Mouse (Mus musculus): ENCODE measurements around the gene Castor1. TPM values are rescaled to one million over a fixed set of nuclear protein-coding genes. Genes with fewer than 3 reads are reported as not detected.
"Not testable (repeated sequence)": the region's sequence is repeated elsewhere in the genome, so short reads cannot be mapped to it uniquely, and the experiment has no call there.

The Castor1 gene
- polyA plus RNA-seq (2015; fragmentation: Nextera tagmentation; extraction: Ambion mirVana) = 3.8 and 4.8 TPM in 2 replicates

DNA sequence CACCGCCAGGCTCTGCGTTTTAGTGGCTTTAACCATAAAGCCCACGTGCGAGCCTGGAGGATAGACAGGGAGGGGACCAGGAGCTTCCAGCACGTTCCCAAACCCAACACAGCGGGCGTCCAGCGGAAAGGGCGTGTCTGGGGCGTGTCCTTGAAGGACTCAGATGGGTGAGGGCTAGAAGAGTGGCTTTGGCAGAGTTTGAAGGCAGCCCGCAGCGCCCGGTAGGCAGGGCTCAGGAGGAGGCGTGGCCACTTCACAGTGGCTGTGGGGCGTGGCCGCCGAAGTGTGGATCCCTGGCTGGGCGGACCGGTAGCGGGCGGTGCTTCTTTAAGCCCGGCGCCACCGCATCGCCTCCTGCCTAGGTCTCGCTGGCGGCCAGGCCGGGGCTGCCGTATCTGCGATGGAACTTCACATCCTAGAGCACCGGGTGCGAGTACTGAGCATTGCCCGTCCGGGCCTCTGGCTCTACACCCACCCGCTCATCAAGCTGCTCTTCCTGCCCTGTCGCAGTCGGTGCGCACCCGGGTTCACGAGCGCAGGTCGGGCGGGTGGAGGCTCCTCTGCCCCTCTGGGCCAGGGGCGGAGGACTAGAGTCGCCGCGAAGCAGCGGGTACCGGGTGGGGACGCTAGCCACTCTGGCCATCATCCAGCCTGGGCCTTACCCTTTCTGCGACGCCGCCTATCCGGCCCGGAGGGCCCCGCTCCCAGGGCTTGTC lies at the start of gene Castor1:
Gene Castor1, plus strand, starts transcription at position 312 of the 716 bp plus-strand sequence.
- H3K27ac ChIP-seq = peak within 1 kb of the TSS; percentile 73; the same call in 1 of the 2 replicates
- peaks cover 18% of the 10 kb centered on the region for H3K36me3 ChIP-seq
- 2% methylated on average over 56 of the region's 56 CpGs for WGBS
- H3K9ac ChIP-seq = peak within 1 kb of the TSS; percentile 55
- peak; percentile 90 for ATAC-seq (ENCODE audit: insufficient read depth, low FRiP score, low read depth)
- peaks cover 29% of the 10 kb centered on the region for H3K4me1 ChIP-seq
- H3K4me2 ChIP-seq = peak within 1 kb of the TSS; percentile 98
- no peaks in the 10 kb centered on the region for H3K27me3 ChIP-seq (replicated peaks)
- no peaks in the 10 kb centered on the region for H3K9me3 ChIP-seq
- H3K4me3 ChIP-seq (replicated peaks) = peak within 1 kb of the TSS; percentile 51

DNA sequence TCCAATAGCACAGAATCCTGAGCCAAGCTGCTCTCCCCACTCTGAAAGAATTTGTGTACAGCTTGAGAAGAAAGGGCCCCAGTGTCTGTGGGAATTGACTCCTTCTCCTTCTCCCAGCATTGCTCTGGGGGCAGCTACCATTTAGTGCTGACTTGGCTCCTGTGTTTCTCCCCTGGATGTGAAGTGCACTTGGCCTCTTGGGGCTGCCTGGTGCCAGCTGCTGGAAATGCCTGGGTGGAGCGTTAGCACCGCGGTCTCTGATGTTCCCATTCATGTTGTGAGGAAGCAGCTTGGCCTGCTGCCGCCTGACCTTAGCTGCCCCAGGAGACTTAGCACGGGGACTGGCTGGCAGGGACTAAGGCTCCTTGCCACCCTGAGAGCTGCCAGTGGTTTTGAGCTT lies 43.4 kb upstream of the Castor1 start:
- 88% methylated on average over 5 of the region's 5 CpGs for WGBS
- no peak overlapping the region for H3K27ac ChIP-seq
- no peaks in the 10 kb centered on the region for H3K27me3 ChIP-seq (replicated peaks)
- H3K36me3 ChIP-seq = peaks cover 88% of the 10 kb centered on the region
- ATAC-seq (ENCODE audit: insufficient read depth, low FRiP score, low read depth) = no peak
- H3K9me3 ChIP-seq = no peaks in the 10 kb centered on the region
- H3K4me3 ChIP-seq (replicated peaks) = no peak overlapping the region
- no peaks in the 10 kb centered on the region for H3K4me1 ChIP-seq
- H3K4me2 ChIP-seq = no peak overlapping the region
- no peak overlapping the region for H3K9ac ChIP-seq

DNA sequence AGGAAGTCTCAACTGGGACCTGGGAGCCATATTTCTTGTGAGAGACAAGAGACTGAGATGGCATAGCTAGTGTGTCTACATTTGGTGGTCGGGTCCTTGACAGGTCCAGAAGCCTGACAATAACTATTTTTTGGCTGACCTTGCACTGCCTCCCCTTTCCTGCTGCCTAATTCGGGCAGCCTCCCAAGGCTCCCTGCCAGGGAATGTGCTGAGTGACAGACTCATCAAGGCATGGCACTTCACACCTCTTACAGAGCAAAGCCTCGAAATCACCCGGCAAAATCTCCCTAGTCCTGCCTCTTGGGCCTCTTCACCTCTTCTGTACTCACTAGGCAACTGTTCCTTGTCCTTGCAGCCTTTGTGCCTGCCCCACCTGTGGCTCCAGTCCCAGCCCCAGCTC lies 40.3 kb upstream of the Castor1 start:
- no peak for ATAC-seq (ENCODE audit: insufficient read depth, low FRiP score, low read depth)
- 72% methylated on average over 4 of the region's 4 CpGs for WGBS
- Histone ChIP-seq H3K4me1 (no peaks in the 10 kb centered on the region), H3K9me3 (no peaks in the 10 kb centered on the region), H3K27me3 (replicated peaks) (no peaks in the 10 kb centered on the region), H3K4me3 (replicated peaks) (no peak overlapping the region), H3K4me2 (no peak overlapping the region), H3K27ac (no peak overlapping the region), H3K9ac (no peak overlapping the region), H3K36me3 (peaks cover 93% of the 10 kb centered on the region)

DNA sequence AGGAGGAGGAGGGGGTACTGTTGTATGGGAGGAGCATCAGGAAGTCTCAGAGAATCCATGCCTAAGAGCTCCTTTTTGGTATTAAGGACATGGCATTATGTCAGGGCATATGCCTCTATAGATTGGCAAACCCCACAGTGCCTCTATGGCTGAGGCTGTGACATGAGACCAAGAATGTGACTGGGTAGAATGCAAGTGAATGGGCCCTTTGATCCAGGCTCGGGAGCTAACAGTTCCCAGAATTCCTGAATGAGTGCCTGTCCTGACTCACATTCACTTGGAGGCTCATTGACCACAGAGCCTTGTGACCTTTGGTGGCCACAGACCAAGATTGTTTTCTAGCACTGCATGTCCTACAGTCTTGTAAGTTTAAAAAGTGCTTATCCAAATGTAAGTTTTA lies 36.0 kb upstream of the Castor1 start:
- Histone ChIP-seq H3K4me1 (0 out of 2 replicates have a peak, but pooled peaks cover 4% of the 10 kb centered on the region), H3K4me3 (replicated peaks) (no peak overlapping the region), H3K27ac (no peak overlapping the region), H3K9me3 (no peaks in the 10 kb centered on the region), H3K9ac (no peak overlapping the region), H3K27me3 (replicated peaks) (no peaks in the 10 kb centered on the region), H3K36me3 (peaks cover 54% of the 10 kb centered on the region), H3K4me2 (no peak overlapping the region)
- no peak for ATAC-seq (ENCODE audit: insufficient read depth, low FRiP score, low read depth)
- 31% methylated on average over 1 of the region's 1 CpGs for WGBS

DNA sequence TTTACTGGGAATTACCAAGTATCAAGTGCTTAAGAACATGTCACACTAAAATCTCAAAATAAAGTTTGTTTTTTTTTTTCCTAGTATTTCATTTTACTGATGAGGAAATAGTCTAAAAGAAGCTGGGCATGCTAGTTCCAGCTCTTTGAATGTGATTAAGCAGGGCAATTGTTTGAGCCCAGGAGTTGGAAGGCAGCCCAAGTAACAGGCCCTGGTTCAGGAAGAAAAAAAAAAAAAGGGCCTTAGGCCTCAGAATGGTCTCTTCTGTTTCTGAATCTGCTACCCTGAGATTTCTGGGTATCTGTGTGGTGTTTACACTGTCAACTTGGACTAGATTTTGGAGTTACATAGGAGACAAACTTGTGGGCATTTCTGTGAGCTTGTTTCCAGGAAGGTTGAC lies 34.5 kb upstream of the Castor1 start:
- Histone ChIP-seq H3K9ac (no peak overlapping the region), H3K27ac (no peak overlapping the region; the same call in 1 of the 2 replicates), H3K4me3 (replicated peaks) (no peak overlapping the region), H3K9me3 (no peaks in the 10 kb centered on the region), H3K27me3 (replicated peaks) (no peaks in the 10 kb centered on the region), H3K4me1 (peaks cover 19% of the 10 kb centered on the region), H3K36me3 (peaks cover 39% of the 10 kb centered on the region), H3K4me2 (no peak overlapping the region)
- ATAC-seq (ENCODE audit: insufficient read depth, low FRiP score, low read depth) = no peak

DNA sequence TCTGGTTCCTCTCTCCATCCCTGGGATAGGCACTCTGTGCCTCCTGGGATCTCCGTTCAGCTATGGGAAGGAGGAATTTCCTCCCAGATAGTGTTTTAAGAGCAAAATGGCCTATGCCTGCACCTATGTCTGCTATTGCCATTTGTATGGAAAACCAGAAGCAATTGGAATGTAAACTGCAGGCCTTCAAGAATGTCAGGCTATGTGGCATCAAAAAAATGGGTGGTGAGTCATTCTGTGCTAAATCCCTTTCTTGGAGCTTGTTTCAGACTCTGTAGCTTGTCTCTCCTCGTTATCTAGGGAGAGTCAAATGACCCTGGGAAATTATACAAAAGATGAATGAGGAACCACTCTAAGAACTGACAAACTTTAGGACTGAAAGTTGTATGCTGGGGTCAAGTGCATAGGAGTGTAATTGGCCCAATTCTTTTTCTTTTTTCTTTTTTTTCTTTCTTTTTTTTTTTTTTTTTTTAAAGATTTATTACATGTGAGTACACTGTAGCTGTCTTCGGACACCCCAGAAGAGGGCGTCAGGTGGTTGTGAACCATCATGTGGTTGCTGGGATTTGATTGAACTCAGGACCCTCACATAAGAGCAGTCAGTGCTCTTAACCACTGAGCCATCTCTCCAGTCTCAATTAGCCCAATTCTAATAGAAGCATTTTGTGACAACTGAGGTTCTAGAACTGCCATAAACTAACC lies 33.6 kb upstream of the Castor1 start:
- H3K27ac ChIP-seq = no peak overlapping the region

DNA sequence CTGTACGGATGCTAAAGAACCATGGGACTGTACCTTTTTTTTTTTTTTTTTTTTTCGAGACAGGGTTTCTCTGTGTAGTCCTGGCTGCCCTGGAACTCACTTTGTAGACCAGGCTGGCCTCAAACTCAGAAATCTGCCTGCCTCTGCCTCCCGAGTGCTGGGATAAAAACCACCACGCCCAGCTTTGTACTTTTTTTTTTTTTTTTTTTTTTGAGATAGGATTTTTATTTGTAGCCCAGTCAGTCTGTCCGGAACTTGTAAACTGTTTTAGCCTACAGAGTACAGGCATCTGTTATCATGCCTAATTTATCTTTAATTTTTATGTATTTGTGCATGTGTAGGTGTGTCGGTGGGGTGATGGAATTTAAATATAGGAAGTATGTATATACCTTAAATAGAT lies 32.5 kb upstream of the Castor1 start:
- Histone ChIP-seq H3K36me3 (peaks cover 21% of the 10 kb centered on the region), H3K4me1 (peaks cover 24% of the 10 kb centered on the region)
- H3K4me3 ChIP-seq (replicated peaks); H3K9ac ChIP-seq; H3K9me3 ChIP-seq; H3K27ac ChIP-seq; H3K4me2 ChIP-seq; H3K27me3 ChIP-seq (replicated peaks); ATAC-seq (ENCODE audit: insufficient read depth, low FRiP score, low read depth): not testable (repeated sequence)
- WGBS = 88% methylated on average over 6 of the region's 6 CpGs

More for the DNA sequence above, 33.6 kb upstream of the Castor1 start:
- Histone ChIP-seq H3K4me3 (replicated peaks) (no peak overlapping the region), H3K9me3 (no peaks in the 10 kb centered on the region), H3K36me3 (peaks cover 30% of the 10 kb centered on the region), H3K27me3 (replicated peaks) (no peaks in the 10 kb centered on the region), H3K9ac (no peak overlapping the region), H3K4me1 (peaks cover 19% of the 10 kb centered on the region), H3K4me2 (no peak overlapping the region)
- no peak for ATAC-seq (ENCODE audit: insufficient read depth, low FRiP score, low read depth)
- WGBS = 46% methylated on average over 4 of the region's 4 CpGs

DNA sequence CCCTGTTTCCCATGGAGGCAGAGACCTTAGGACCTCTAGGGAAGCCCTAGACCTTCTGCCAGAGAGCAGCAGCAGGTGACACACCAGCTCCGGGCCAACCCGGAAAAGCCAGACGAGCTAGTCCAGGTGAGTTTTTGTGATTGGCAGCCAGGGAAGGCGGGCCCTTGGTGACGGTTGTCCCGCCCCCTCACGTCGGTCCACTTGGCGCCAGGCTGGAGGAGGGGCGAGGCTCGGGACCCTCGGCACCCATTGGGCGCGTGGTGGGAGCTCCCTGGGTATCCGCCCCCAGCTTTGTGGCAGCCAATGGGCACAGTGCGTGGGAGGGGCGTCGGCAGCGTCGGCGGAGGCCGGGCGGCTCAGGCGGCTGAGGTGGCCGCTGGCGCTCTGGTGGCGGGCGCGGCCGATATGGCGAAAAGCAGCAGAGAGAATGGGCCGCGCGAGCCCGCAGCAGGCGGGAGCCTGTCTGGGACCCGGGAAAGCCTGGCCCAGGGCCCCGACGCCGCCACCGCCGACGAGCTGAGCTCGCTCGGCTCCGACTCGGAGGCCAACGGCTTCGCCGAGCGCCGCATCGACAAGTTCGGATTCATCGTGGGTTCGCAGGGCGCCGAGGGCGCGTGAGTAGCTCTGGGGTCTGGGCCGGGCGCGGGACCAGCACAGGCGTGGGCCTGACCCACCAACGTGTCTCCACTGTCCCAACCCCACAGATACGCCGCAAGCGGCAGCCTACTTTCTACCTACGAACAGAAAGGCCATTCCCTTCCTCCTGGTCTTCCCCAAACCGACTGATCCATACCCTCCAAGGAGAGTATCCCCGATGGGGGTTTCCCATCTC lies 31.3 kb upstream of the Castor1 start, which contains the start of gene Tbc1d10a:
Gene Tbc1d10a, plus strand, starts transcription at position 304 of the 832 bp plus-strand sequence.
- under 1% methylated on average over 71 of the region's 71 CpGs for WGBS
- H3K27ac ChIP-seq = peak within 1 kb of the TSS; percentile 65
- H3K4me1 ChIP-seq = peaks cover 29% of the 10 kb centered on the region
- no peaks in the 10 kb centered on the region for H3K9me3 ChIP-seq
- ATAC-seq (ENCODE audit: insufficient read depth, low FRiP score, low read depth) = peak; percentile 99
- peak within 1 kb of the TSS; percentile 87 for H3K4me3 ChIP-seq (replicated peaks)
- peaks cover 9% of the 10 kb centered on the region; the same call in 1 of the 2 replicates for H3K36me3 ChIP-seq
- peak within 1 kb of the TSS; percentile 79 for H3K4me2 ChIP-seq
- peak within 1 kb of the TSS; percentile 98 for H3K9ac ChIP-seq
- no peaks in the 10 kb centered on the region for H3K27me3 ChIP-seq (replicated peaks)

DNA sequence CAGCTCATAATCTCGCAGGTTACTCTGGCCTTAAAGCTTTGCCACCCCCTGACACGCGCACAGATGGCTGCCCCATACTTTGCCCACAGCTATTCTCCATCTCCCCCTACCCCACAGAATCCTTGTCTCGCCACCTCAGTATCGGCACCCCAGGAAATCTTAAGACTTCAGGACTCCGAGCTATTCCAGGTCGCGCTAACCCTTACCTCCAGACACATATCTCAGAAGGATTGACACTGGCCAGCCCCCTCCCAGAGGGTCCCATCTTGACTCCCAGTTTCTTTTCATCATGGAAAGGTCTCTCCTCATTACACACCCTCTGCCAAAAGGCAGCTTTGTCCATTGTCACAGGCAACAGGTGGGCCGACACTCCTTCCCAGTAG lies 30.7 kb upstream of the Castor1 start:
- no peaks in the 10 kb centered on the region for H3K9me3 ChIP-seq
- H3K36me3 ChIP-seq = 0 out of 2 replicates have a peak, but pooled peaks cover 4% of the 10 kb centered on the region
- peaks cover 35% of the 10 kb centered on the region for H3K4me1 ChIP-seq
- no peak for ATAC-seq (ENCODE audit: insufficient read depth, low FRiP score, low read depth)
- no peaks in the 10 kb centered on the region for H3K27me3 ChIP-seq (replicated peaks)
- peak overlapping the region; percentile 98 for H3K9ac ChIP-seq
- peak overlapping the region; percentile 79 for H3K4me2 ChIP-seq
- WGBS = 12% methylated on average over 9 of the region's 9 CpGs
- no peak overlapping the region for H3K27ac ChIP-seq
- peak overlapping the region; percentile 87 for H3K4me3 ChIP-seq (replicated peaks)

DNA sequence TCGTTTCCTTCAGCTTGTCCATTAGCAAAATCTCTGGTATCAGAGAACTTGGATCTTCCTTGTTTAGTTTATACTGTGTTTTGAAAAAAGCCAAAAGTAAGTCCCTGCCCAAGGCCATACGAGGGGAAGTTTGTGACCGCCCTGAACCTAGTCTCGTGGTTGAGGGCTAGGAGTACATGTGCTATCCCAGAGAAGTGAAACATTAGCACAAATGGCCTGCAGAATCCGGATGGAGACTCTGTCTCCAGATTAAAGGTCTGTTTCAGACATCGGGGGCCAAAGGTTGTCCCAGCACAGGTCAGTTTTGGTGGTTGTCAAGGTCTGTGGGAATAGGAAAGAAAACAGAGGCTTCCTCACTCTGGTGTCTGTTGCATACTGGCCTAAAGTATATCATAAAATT lies 28.8 kb upstream of the Castor1 start:
- Histone ChIP-seq H3K27me3 (replicated peaks) (no peaks in the 10 kb centered on the region), H3K4me1 (peaks cover 39% of the 10 kb centered on the region), H3K4me2 (no peak overlapping the region), H3K27ac (no peak overlapping the region), H3K9ac (no peak overlapping the region), H3K36me3 (no peaks in the 10 kb centered on the region), H3K9me3 (no peaks in the 10 kb centered on the region), H3K4me3 (replicated peaks) (no peak overlapping the region)
- ATAC-seq (ENCODE audit: insufficient read depth, low FRiP score, low read depth) = no peak
- WGBS = 83% methylated on average over 6 of the region's 6 CpGs

DNA sequence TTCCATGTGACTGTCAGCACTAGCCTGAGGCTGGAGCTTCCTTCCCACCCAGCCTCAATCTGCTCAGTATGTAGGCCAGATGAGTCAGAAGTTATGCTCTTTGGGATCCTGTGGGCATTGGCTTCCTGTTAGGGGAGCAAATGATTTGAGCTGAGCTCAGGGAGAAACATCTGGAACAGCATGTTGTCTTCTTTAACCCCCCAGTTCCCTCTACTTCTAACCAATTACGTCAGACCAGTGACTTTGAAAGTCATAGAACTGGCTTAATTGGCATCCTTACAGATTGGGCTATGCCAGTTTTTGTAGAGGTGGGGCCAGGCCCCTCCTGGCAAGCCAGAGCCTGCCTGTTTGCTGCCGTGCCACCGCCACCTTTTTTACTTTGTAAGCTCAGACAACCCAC lies 27.3 kb upstream of the Castor1 start:
- WGBS = 79% methylated on average over 3 of the region's 3 CpGs
- Histone ChIP-seq H3K4me2 (no peak overlapping the region), H3K4me1 (peaks cover 37% of the 10 kb centered on the region), H3K9ac (no peak overlapping the region), H3K9me3 (no peaks in the 10 kb centered on the region), H3K27me3 (replicated peaks) (no peaks in the 10 kb centered on the region), H3K27ac (no peak overlapping the region; the same call in 1 of the 2 replicates), H3K36me3 (no peaks in the 10 kb centered on the region), H3K4me3 (replicated peaks) (no peak overlapping the region)
- ATAC-seq (ENCODE audit: insufficient read depth, low FRiP score, low read depth) = no peak

Measured in stomach, embryonic 15.5 days (tissue).